Mouse (Mus musculus): ENCODE data around the gene Cptp. TPM values are rescaled to one million over a fixed set of nuclear protein-coding genes. Genes with fewer than 3 reads are reported as not detected.

The Cptp gene
- polyA plus RNA-seq, 1 experiment from 2014 or later, result 22.1 TPM

DNA sequence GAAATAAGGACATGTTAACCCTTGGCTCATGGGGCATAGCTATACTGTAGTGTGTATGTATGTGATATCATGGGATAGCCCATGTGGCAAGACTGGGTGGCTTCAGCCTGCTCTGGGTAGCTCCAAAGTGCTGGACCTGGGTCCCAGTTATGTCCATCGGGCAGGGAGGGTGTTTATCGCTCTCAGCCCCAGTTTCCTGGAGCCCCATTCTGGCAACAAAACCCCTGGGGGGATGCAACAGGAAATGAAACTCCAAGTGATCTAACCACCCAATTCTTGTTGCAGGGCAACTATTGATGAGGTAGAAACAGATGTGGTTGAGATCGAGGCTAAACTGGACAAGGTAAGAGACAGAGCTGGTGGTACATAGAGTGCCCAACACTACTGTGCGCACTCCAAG, 26.6 kb upstream of the Cptp start:
- Histone ChIP-seq H3K4me2 (replicated peaks) (peak overlapping the region; percentile 99), H3K27me3 (no peaks in the 10 kb centered on the region), H3K9me3 (no peaks in the 10 kb centered on the region), H3K36me3 (peaks cover 43% of the 10 kb centered on the region), H3K4me1 (replicated peaks) (peaks cover 38% of the 10 kb centered on the region), H3K9ac (replicated peaks) (no peak overlapping the region), H3K27ac (no peak overlapping the region), H3K4me3 (replicated peaks) (no peak overlapping the region)
- 92% methylated on average over 4 of the region's 4 CpGs for WGBS
- ATAC-seq, result no peak

DNA sequence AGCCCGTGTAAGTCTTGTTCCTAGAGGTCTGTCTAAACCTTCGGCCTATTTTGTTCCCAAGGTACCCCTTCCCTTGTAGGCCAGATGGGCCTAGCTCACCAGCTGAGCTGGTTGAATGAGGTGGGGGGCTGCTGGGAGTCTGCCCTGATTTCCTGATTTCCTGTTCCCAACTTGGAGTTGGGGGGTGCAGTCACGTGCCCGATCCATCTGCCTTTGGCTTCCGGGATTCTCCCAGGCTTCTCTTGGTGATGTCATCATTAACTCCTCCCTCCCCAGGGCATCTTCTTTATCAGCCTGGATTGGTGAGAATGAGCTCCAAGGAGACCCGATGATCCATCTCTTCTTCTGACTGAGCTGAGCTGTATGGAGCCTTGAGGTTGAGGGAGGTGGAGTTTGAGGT, 26.0 kb upstream of the Cptp start:
- Histone ChIP-seq H3K4me1 (replicated peaks) (peaks cover 44% of the 10 kb centered on the region), H3K4me3 (replicated peaks) (peak overlapping the region; percentile 97), H3K36me3 (peaks cover 37% of the 10 kb centered on the region), H3K27ac (no peak overlapping the region), H3K4me2 (replicated peaks) (peak overlapping the region; percentile 99), H3K9ac (replicated peaks) (peak overlapping the region; percentile 98), H3K9me3 (no peaks in the 10 kb centered on the region), H3K27me3 (no peaks in the 10 kb centered on the region)
- 34% methylated on average over 6 of the region's 6 CpGs for WGBS
- ATAC-seq, result no peak

DNA sequence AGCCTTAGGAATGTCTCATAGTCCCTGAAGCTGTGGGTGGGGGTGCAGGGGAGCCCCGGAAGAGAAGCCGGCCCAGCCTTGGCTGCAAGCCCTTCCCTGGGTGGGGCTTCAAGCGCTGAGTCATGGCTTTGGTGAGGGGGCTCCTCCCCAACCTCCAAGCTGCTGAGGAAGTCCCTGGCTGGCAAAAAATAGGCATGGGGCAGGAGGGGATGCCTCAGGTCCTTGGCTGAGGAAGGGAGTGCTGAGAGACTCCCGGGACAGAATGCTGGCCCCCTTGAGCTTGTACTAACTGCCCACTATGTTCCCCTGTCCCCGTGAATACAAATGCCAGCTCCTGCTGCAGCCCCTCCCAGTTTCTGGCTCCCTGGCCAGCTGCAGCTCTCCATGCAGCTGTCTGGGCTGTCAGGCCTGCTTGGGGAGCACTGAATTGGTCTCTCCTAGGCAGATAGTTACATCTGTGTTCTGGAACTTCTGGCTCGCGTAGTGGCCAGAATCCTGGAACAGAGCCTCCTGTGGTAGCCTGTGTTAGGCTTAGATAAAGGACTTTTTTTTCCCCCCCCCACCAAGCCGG, 25.2 kb upstream of the Cptp start:
- ATAC-seq, result no peak
- peaks cover 37% of the 10 kb centered on the region for H3K36me3 ChIP-seq
- no peaks in the 10 kb centered on the region for H3K27me3 ChIP-seq
- H3K4me1 ChIP-seq (replicated peaks), result peaks cover 49% of the 10 kb centered on the region
- H3K27ac ChIP-seq, result no peak overlapping the region
- 35% methylated on average over 8 of the region's 8 CpGs for WGBS
- H3K9me3 ChIP-seq, result no peaks in the 10 kb centered on the region
- peak overlapping the region; percentile 99 for H3K4me2 ChIP-seq (replicated peaks)
- peak overlapping the region; percentile 98 for H3K9ac ChIP-seq (replicated peaks)
- H3K4me3 ChIP-seq (replicated peaks), result peak overlapping the region; percentile 97

DNA sequence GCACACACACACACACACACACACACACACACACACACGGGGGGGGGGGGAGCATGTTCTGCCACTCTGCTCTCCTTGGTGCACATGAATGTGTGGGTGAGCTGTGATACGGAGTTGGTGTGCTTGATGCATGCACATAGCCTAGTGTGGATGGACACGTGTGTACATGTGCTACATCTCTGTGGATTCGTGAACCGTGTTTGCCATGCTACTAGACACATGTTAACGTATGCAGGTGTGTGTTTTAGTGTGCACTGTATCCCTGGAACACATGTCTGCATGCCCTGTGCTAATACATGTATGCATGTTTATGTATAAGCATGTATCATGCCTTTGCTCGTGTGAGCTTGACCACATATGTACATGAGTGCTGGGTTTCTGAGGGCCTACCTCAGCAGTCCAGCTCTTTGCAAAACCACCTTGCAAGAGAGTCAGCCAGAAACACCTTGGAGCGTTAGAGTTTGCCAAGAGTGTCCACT, 24.0 kb upstream of the Cptp start:
- H3K27me3 ChIP-seq, result no peaks in the 10 kb centered on the region
- WGBS, result 71% methylated on average over 8 of the region's 8 CpGs
- H3K36me3 ChIP-seq, result peaks cover 37% of the 10 kb centered on the region
- H3K27ac ChIP-seq, result no peak overlapping the region
- H3K9ac ChIP-seq (replicated peaks), result peak overlapping the region; percentile 98
- H3K4me1 ChIP-seq (replicated peaks), result peaks cover 49% of the 10 kb centered on the region
- H3K9me3 ChIP-seq, result no peaks in the 10 kb centered on the region
- H3K4me2 ChIP-seq (replicated peaks), result peak overlapping the region; percentile 99
- ATAC-seq, result no peak
- H3K4me3 ChIP-seq (replicated peaks), result peak overlapping the region; percentile 97

DNA sequence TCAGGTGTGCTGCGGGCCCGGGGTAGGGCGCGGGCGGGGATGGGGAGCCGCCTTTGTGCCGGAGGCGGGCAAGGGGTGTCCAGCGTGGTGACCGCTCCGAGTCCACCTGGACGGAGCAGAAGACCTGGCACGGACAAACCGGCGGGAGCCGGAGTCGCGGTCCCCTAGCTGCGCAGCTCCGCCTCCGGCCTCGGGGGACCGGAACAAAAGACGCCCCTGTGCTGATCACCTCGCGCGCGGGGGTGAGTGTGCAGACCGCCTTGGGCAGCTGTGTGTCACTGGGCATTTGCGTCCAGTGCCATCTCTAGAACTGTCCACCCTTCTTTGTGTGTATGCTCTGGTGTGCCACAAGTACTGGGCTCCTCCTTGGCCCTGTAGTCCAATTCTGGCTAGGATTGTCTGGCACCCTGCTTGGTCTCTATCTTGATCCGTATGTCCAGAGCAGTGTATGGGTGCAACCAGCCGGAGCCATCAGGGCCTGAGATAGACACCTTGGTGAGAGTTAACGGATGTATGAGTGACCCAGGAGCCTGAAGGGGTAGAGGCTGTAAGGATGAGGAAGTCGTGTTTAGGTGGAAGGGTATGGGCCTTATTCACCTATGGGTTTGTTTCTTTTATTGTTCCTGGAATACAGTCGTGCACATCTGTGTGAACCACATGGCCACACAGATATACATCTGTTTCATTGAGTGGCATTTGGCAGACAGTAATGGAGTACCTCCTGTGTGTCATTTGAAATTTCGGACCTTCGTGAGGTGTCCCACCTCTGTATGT, 23.4 kb upstream of the Cptp start:
- Histone ChIP-seq H3K9me3 (no peaks in the 10 kb centered on the region), H3K27ac (peak overlapping the region; percentile 99), H3K4me3 (replicated peaks) (peak overlapping the region; percentile 97), H3K9ac (replicated peaks) (peak overlapping the region; percentile 98), H3K4me2 (replicated peaks) (peak overlapping the region; percentile 99), H3K4me1 (replicated peaks) (peaks cover 49% of the 10 kb centered on the region), H3K27me3 (no peaks in the 10 kb centered on the region), H3K36me3 (peaks cover 39% of the 10 kb centered on the region)
- ATAC-seq, result peak; percentile 59; the same call in 1 of the 2 replicates
- 5% methylated on average over 37 of the region's 37 CpGs for WGBS

DNA sequence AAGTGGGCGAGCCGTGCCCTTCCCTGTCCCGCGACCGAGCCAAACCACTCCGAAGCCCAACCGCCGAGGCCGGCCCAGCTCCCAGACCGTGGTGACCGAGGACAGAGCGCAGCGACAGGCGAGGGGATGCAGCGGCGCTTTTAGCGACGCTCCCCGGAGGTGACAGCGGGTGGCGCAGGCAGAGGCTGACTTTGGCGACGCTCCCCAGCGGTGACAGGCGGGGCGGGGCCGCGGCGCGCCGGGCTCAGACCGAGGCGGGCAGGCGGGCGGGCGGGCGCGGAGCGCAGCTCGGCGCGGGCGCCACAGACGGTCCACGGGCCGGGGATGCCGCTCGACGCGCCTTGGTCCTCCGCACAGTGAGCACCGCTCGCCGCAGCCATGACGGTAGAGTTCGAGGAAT, 22.8 kb upstream of the Cptp start:
- Histone ChIP-seq H3K4me3 (replicated peaks) (peak overlapping the region; percentile 97), H3K9me3 (no peaks in the 10 kb centered on the region), H3K4me2 (replicated peaks) (peak overlapping the region; percentile 99), H3K36me3 (peaks cover 43% of the 10 kb centered on the region), H3K4me1 (replicated peaks) (peaks cover 49% of the 10 kb centered on the region), H3K9ac (replicated peaks) (peak overlapping the region; percentile 98), H3K27me3 (no peaks in the 10 kb centered on the region), H3K27ac (peak overlapping the region; percentile 99)
- peak; percentile 91 for ATAC-seq
- under 1% methylated on average over 48 of the region's 56 CpGs for WGBS

DNA sequence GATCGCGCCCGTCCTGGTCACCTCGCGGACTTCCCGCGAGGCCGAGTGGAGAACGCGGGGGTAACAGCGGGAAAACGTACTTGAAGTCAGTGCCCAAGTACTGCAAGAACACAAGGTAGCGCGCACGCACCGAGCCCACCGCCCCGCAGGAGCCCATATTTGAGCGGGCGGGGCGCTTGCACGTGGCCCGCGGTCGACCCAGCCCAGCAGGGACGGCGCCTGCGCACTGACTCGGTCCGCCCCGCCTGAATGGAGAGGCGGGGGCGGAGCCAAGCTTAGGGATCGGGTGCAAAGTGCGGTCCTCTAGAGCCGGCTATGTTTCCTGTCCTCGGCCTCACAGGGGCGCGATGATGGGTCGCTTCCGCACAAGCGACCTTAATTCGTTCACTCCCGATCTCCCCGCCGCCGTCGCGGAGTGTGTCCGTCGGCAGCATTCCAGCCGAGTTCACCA, 22.3 kb upstream of the Cptp start, which contains the start of the genes Pusl1 and Acap3:
Pusl1 (minus strand) TSS at position 231 of the 451 bp plus-strand sequence.
Acap3 (plus strand) TSS at position 272 of the 451 bp plus-strand sequence.
- Histone ChIP-seq H3K9ac (replicated peaks) (peak within 1 kb of the TSS; percentile 98), H3K4me1 (replicated peaks) (peaks cover 49% of the 10 kb centered on the region), H3K4me3 (replicated peaks) (peak within 1 kb of the TSS; percentile 97), H3K27ac (peak within 1 kb of the TSS; percentile 99), H3K4me2 (replicated peaks) (peak within 1 kb of the TSS; percentile 99), H3K36me3 (peaks cover 43% of the 10 kb centered on the region), H3K27me3 (no peaks in the 10 kb centered on the region), H3K9me3 (no peaks in the 10 kb centered on the region)
- ATAC-seq, result peak; percentile 85
- under 1% methylated on average over 52 of the region's 52 CpGs for WGBS

DNA sequence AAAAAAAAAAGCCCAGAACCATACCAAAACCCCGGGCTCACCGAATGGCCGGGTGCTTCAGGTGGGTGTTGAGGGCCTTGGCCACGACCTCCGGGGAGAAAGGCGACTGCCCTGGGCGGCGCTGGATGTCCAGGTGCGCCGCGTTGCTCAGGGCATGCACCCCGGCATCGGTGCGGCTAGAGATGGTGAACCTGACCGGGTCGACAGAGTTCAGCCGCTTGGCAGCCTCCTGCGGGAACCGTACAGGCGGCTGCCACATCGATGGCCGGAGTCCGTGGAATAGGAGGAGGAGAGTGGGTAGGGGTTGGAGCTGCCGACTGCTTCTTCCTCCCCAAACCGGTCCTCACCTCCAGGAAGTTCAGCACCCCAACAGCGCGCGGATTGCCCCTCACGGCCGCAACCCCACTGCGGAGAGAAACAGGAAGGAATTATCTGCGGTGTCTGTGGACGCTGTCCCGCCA, 21.8 kb upstream of the Cptp start:
- peaks cover 49% of the 10 kb centered on the region for H3K4me1 ChIP-seq (replicated peaks)
- peak overlapping the region; percentile 99 for H3K4me2 ChIP-seq (replicated peaks)
- peaks cover 43% of the 10 kb centered on the region for H3K36me3 ChIP-seq
- H3K9me3 ChIP-seq, result no peaks in the 10 kb centered on the region
- peak overlapping the region; percentile 98 for H3K9ac ChIP-seq (replicated peaks)
- ATAC-seq, result peak; percentile 0; the same call in 1 of the 2 replicates
- H3K4me3 ChIP-seq (replicated peaks), result peak overlapping the region; percentile 97
- 0% methylated on average over 34 of the region's 34 CpGs for WGBS
- peak overlapping the region; percentile 99; the same call in 1 of the 2 replicates for H3K27ac ChIP-seq
- H3K27me3 ChIP-seq, result no peaks in the 10 kb centered on the region

DNA sequence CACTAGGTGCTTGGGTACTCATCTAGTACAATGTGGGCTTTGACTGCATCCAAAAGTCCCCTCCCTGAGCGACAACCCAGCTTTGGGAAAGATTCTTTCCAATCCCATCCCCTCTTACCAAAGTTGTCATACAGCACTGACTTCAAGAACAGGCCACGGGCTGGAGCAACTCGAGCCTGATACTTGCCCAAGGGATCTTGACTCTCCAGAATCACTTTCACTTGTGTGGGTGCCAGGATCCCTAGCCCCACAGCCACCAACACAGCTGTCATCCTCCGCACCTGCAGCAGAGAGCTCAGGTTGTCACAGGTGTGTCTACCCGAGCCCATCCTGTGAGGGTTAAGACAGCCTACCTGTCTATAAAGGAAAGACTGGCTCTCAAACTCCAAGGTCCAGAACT, 20.1 kb upstream of the Cptp start:
- Histone ChIP-seq H3K9ac (replicated peaks) (no peak overlapping the region), H3K4me1 (replicated peaks) (peaks cover 31% of the 10 kb centered on the region), H3K9me3 (no peaks in the 10 kb centered on the region), H3K36me3 (peaks cover 56% of the 10 kb centered on the region), H3K27ac (no peak overlapping the region), H3K4me2 (replicated peaks) (no peak overlapping the region), H3K4me3 (replicated peaks) (no peak overlapping the region), H3K27me3 (no peaks in the 10 kb centered on the region)
- WGBS, result 89% methylated on average over 5 of the region's 5 CpGs
- ATAC-seq, result no peak

DNA sequence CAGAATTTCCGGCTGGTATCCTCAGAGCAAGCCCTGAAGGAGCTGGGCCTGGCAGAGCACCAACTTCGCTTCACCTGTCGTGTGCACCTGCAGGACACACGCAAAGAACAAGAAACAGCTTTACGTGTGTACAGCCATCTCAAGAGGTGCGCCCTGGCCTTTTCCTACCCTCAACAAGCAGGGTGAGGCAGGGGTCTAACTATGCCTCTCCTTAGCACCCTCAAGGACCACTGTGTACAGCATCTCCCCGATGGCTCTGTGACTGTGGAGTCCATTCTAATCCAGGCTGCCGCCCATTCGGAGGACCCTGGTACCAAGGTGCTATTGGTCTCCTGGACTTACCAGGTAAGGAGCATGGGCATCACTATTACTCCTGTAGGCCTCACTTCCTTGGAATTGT, 18.9 kb upstream of the Cptp start:
- no peak overlapping the region for H3K27ac ChIP-seq
- ATAC-seq, result no peak
- H3K27me3 ChIP-seq, result no peaks in the 10 kb centered on the region
- no peak overlapping the region for H3K4me2 ChIP-seq (replicated peaks)
- H3K4me1 ChIP-seq (replicated peaks), result peaks cover 20% of the 10 kb centered on the region
- H3K36me3 ChIP-seq, result peaks cover 59% of the 10 kb centered on the region
- WGBS, result 94% methylated on average over 9 of the region's 9 CpGs
- H3K9me3 ChIP-seq, result no peaks in the 10 kb centered on the region
- H3K4me3 ChIP-seq (replicated peaks), result no peak overlapping the region
- H3K9ac ChIP-seq (replicated peaks), result no peak overlapping the region

DNA sequence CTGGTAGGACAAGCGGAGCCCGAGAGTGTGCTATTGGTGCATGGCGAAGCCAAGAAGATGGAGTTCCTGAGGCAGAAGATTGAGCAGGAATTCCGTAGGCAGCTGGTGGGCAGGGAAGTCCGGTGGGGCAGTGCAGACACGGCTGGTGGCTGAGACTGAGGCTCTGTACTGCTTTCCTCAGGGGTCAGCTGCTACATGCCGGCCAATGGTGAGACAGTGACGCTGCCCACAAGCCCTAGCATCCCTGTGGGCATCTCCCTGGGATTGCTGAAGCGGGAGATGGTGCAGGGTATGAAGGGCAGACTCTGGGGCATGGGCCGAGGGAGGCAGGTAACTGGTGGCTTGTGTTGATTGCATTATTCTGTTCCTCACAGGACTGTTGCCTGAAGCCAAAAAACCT, 18.4 kb upstream of the Cptp start:
- H3K4me3 ChIP-seq (replicated peaks), result no peak overlapping the region
- ATAC-seq, result no peak
- peaks cover 59% of the 10 kb centered on the region for H3K36me3 ChIP-seq
- no peaks in the 10 kb centered on the region for H3K27me3 ChIP-seq
- no peak overlapping the region for H3K4me2 ChIP-seq (replicated peaks)
- no peaks in the 10 kb centered on the region for H3K9me3 ChIP-seq
- 91% methylated on average over 10 of the region's 10 CpGs for WGBS
- no peak overlapping the region for H3K9ac ChIP-seq (replicated peaks)
- H3K27ac ChIP-seq, result no peak overlapping the region
- peaks cover 15% of the 10 kb centered on the region for H3K4me1 ChIP-seq (replicated peaks)

DNA sequence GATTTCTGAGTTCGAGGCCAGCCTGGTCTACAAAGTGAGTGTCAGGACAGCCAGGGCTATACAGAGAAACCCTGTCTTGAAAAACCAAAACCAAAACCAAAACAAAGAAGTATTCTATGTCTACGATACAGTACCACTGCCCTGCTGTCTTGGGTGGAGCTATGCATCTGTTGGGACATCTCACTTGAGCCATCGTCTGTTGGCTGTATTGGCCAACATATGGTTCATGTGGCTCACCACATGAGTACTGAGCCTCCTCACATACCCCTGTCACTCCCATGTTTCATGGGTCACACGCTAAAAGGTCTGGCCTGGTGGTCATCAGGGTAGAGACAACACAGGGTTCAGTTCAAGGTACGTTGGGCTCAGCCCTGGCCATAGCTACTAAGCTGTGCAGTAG, 17.1 kb upstream of the Cptp start:
- ATAC-seq, result no peak
- no peaks in the 10 kb centered on the region for H3K27me3 ChIP-seq
- H3K4me2 ChIP-seq (replicated peaks), result no peak overlapping the region
- no peak overlapping the region for H3K9ac ChIP-seq (replicated peaks)
- peaks cover 14% of the 10 kb centered on the region for H3K4me1 ChIP-seq (replicated peaks)
- no peak overlapping the region for H3K27ac ChIP-seq
- H3K4me3 ChIP-seq (replicated peaks), result no peak overlapping the region
- 92% methylated on average over 5 of the region's 5 CpGs for WGBS
- H3K9me3 ChIP-seq, result no peaks in the 10 kb centered on the region
- peaks cover 60% of the 10 kb centered on the region for H3K36me3 ChIP-seq

All from midbrain, embryonic 13.5 days (tissue).